Mouse (Mus musculus) forebrain, embryonic 14.5 days (tissue): ENCODE results near the gene Foxc2. TPM values are rescaled to one million over a fixed set of nuclear protein-coding genes. Genes with fewer than 3 reads are reported as not detected.
"Not testable (repeated sequence)": the region's sequence is repeated elsewhere in the genome, so short reads cannot be mapped to it uniquely, and the experiment has no call there.

Source experiments
- ATAC-seq: fragments of 200-750 bp; cut with Nextera tagmentation; 2 replicates; pipeline ENCODE4 v1.8.0; 2017; ENCODE audit warnings: mild to moderate bottlenecking, moderate library complexity
- DNase-seq: peaks from one replicate; pipeline ENCODE4 v3.0.0-alpha.2; 2015; ENCODE audit warnings: low spot score
- H3K27ac ChIP-seq: fragments of 300-500 bp; sonication (generic); 2 replicates; pipeline ENCODE4 v1.5.1; 2014; ENCODE audit warnings: low read depth, mild to moderate bottlenecking, control low read depth, low read length, moderate library complexity
- H3K27me3 ChIP-seq: fragments of 300-500 bp; sonication (generic); replicated peaks from 2 replicates; pipeline ENCODE4 v1.6.1; 2014; ENCODE audit warnings: low read length, control low read depth, mixed read lengths; ENCODE audit not compliant: control insufficient read depth, insufficient read depth
- H3K36me3 ChIP-seq: fragments of 300-500 bp; sonication (generic); 2 replicates; pipeline ENCODE4 v1.6.1; 2014; ENCODE audit warnings: low read length, control low read depth; ENCODE audit not compliant: control insufficient read depth, insufficient read depth
- H3K4me1 ChIP-seq: fragments of 300-500 bp; sonication (generic); 2 replicates; pipeline ENCODE4 v1.6.1; 2014; ENCODE audit warnings: antibody characterized with exemption, low read length, control low read depth; ENCODE audit not compliant: control insufficient read depth, insufficient read depth
- H3K4me2 ChIP-seq: fragments of 300-500 bp; sonication (generic); 2 replicates; pipeline ENCODE4 v1.6.1; 2014; ENCODE audit warnings: mild to moderate bottlenecking, control low read depth, low read length
- H3K4me3 ChIP-seq: fragments of 300-500 bp; sonication (generic); 2 replicates; pipeline ENCODE4 v1.5.1; 2014; ENCODE audit warnings: low read depth, low read length, control low read depth
- H3K9ac ChIP-seq: fragments of 300-500 bp; sonication (generic); 2 replicates; pipeline ENCODE4 v1.6.1; 2014; ENCODE audit warnings: mild to moderate bottlenecking, low read length, control low read depth, moderate library complexity
- H3K9me3 ChIP-seq: fragments of 300-500 bp; sonication (generic); replicated peaks from 2 replicates; pipeline ENCODE4 v1.6.1; 2016; ENCODE audit warnings: low read length, control low read depth, mixed read lengths; ENCODE audit not compliant: control insufficient read depth
- WGBS: fragments of 180-500 bp; shearing (Covaris S2); extraction: QIAGEN DNeasy Blood & Tissue Kit; methylation state at CpG from one replicate; pipeline ENCODE4 v1.1.7; 2014; 5-methylcytosine and 5-hydroxymethylcytosine counted together
- polyA plus RNA-seq: library from polyadenylated mRNA; unstranded; fragments of >200 nt; fragmentation: Nextera tagmentation; extraction: Ambion mirVana; gene quantifications from 2 replicates; pipeline ENCODE4 v1.2.1, GENCODE M21; 2014

Gene Foxc2
- polyA plus RNA-seq, 1 experiment from 2014 or later, result 1.1 TPM

GRCm38 (mm10) chr8:121128531-121129264, 12.7 kb downstream of the Foxc2 start:
- Histone ChIP-seq H3K9me3 (no peaks in the 10 kb centered on the region), H3K4me1 (no peaks in the 10 kb centered on the region), H3K9ac (no peak overlapping the region), H3K4me3 (no peak overlapping the region), H3K27ac (no peak overlapping the region), H3K4me2 (0 out of 2 replicates have a peak overlapping the region, but pooled peaks have one; percentile 5), H3K36me3 (no peaks in the 10 kb centered on the region), H3K27me3 (peaks cover 81% of the 10 kb centered on the region)
- under 1% methylated on average over 55 of the region's 55 CpGs for WGBS
- no peak for DNase-seq
- no peak for ATAC-seq

DNA sequence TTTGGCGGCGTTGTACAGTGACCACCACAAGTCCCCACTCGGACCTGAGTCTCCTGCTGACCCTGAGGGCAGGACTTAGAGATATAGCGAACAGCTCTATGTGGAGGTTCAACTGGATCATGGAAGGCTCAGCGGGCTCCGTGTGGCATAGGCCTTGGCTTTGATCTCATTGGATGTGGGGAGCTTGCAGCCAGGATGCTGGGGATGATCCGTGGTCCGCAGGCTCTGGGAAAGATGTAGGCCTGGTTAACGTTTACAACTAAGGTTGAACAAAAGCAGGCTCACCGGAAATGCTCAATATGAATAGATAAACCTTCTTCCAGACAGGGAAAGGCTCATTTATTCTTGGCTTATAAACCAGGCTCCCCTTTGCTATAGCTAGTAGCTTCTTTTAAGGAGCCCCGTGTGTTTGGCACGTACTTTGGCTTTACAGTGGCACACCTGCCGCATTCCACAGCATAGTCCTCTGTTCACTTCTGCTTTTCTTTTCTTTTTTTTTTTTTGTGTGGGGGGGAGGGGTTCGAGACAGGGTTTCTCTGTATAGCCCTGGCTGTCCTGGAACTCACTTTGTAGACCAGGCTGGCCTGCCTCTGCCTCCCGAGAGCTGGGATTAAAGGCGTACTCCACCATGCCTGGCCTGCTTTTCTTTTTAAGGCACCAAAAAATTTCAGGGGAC, 13.4 kb downstream of the Foxc2 start:
- no peak for ATAC-seq

DNA sequence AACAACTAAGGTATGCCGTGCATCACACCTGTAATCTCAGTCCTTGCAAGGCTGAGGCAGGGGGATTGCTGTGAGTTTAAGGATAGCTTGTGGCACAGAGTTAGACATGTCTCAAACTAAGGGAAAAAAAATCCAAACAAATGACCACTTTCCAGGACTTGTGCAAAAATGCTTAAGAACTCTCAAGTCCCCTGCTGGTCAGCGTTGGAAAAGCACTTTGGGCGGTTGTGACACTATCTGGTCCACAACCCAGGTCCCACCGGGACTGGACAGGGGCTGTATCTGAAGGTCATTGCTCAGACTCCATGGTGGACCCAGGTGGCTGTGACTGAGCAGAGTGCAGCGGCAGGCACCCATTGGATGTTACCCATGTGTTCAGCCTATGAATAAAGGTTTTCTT, 14.6 kb downstream of the Foxc2 start:
- peaks cover 65% of the 10 kb centered on the region for H3K27me3 ChIP-seq
- no peaks in the 10 kb centered on the region for H3K36me3 ChIP-seq
- WGBS, result 33% methylated on average over 5 of the region's 5 CpGs
- H3K9me3 ChIP-seq, result no peaks in the 10 kb centered on the region
- no peak overlapping the region for H3K27ac ChIP-seq
- no peak for DNase-seq
- H3K4me2 ChIP-seq, result no peak overlapping the region
- no peak for ATAC-seq
- H3K4me1 ChIP-seq, result no peaks in the 10 kb centered on the region
- no peak overlapping the region for H3K9ac ChIP-seq
- H3K4me3 ChIP-seq, result no peak overlapping the region

More for the DNA sequence above, 13.4 kb downstream of the Foxc2 start:
- no peaks in the 10 kb centered on the region for H3K36me3 ChIP-seq
- no peak overlapping the region for H3K4me2 ChIP-seq
- WGBS, result 10% methylated on average over 16 of the region's 16 CpGs
- H3K9me3 ChIP-seq, result no peaks in the 10 kb centered on the region
- no peak overlapping the region for H3K9ac ChIP-seq
- H3K27ac ChIP-seq, result no peak overlapping the region
- peaks cover 76% of the 10 kb centered on the region for H3K27me3 ChIP-seq
- no peaks in the 10 kb centered on the region for H3K4me1 ChIP-seq
- no peak for DNase-seq
- H3K4me3 ChIP-seq, result no peak overlapping the region

DNA sequence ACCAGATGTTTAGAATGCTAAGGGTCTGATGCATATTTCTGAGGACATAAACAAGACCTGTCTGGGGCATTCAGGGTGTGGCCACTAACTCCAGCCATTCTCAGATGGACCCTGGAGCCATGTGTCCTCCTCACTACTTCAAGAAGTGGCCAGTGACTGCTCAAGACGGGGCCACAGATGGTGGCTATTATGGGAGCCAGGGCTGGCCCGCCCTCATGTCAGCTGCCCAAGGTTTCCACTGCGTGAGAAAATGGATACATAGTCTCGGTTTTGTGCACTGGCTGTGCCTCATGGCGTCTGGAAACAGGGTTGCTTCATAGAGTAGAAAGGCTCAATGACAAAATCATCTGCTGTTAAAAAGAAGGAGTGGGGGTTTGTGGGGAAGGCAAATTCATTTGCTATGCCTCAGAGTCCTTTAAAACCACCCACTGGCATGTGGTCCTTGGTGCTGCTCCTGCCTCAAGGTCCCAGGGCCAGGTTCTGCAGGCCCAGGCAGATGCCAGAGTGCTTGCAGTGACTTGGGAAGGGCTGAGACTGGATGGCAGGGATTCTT, 17.1 kb downstream of the Foxc2 start:
- H3K36me3 ChIP-seq, result no peaks in the 10 kb centered on the region
- no peak overlapping the region for H3K9ac ChIP-seq
- no peaks in the 10 kb centered on the region; the same call in 1 of the 2 replicates for H3K9me3 ChIP-seq
- DNase-seq, result no peak
- no peak overlapping the region for H3K4me3 ChIP-seq
- no peak overlapping the region for H3K4me2 ChIP-seq
- H3K4me1 ChIP-seq, result no peaks in the 10 kb centered on the region
- H3K27me3 ChIP-seq, result peaks cover 39% of the 10 kb centered on the region
- 67% methylated on average over 5 of the region's 5 CpGs for WGBS
- no peak overlapping the region for H3K27ac ChIP-seq
- no peak for ATAC-seq

DNA sequence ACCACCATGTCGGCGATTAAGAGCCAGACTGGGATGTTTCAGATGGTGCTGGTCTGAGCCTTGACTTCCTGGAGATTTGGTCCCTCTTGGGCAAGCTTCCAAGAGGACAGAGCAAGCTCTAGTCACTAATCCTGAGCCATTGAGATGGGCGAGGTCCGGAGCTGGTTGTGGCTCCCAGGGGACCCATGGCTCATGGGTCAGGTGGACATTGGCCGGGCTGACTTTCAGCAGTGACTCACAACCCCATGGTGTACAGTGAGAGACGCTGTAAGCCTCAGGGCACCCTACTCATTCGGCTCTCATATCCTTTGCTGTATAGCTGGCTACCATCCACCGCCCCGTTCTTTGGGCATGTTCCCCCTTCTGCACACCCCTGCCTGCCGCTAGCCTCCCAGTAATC, 18.1 kb downstream of the Foxc2 start:
- ATAC-seq (no peak), DNase-seq (no peak)
- H3K9me3 ChIP-seq, result no peaks in the 10 kb centered on the region; the same call in 1 of the 2 replicates
- no peak overlapping the region for H3K4me2 ChIP-seq
- 88% methylated on average over 10 of the region's 10 CpGs for WGBS
- peaks cover 29% of the 10 kb centered on the region for H3K27me3 ChIP-seq
- H3K36me3 ChIP-seq, result no peaks in the 10 kb centered on the region
- H3K4me1 ChIP-seq, result no peaks in the 10 kb centered on the region
- H3K27ac ChIP-seq, result no peak overlapping the region
- no peak overlapping the region for H3K4me3 ChIP-seq
- no peak overlapping the region for H3K9ac ChIP-seq

DNA sequence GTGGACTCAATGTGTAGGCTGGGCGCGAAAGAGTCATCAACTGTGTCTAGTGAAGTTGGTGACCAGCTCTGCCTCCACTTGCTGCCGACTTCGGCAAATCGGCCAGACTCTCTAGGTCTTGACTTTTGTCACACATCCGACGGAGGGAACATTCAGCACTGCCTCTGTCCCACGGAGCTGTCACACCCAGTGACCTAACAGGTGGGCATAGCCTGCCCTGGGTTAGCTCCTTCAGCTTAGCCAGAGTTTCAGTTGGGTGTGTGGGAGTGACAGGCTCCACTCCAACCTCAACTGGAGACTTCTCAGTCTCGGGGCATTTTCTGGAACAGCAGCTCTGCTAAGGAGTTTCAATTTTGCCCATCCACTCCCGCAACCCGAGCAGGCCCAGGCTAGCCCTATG, 18.5 kb downstream of the Foxc2 start:
- Histone ChIP-seq H3K4me2 (no peak overlapping the region), H3K27ac (no peak overlapping the region), H3K9me3 (no peaks in the 10 kb centered on the region; the same call in 1 of the 2 replicates), H3K27me3 (peaks cover 25% of the 10 kb centered on the region), H3K4me1 (no peaks in the 10 kb centered on the region), H3K4me3 (no peak overlapping the region), H3K9ac (no peak overlapping the region), H3K36me3 (no peaks in the 10 kb centered on the region)
- 86% methylated on average over 11 of the region's 11 CpGs for WGBS
- DNase-seq (no peak), ATAC-seq (no peak)

- H3K4me2 ChIP-seq, result no peak overlapping the region
- 86% methylated on average over 6 of the region's 6 CpGs for WGBS
- H3K27me3 ChIP-seq, result peaks cover 6% of the 10 kb centered on the region
- H3K4me3 ChIP-seq, result no peak overlapping the region
- no peaks in the 10 kb centered on the region for H3K36me3 ChIP-seq
- H3K27ac ChIP-seq, result no peak overlapping the region
- DNase-seq (no peak), ATAC-seq (no peak)
- no peaks in the 10 kb centered on the region; the same call in 1 of the 2 replicates for H3K9me3 ChIP-seq
- H3K9ac ChIP-seq, result no peak overlapping the region
- no peaks in the 10 kb centered on the region for H3K4me1 ChIP-seq
Observed at GRCm38 (mm10) chr8:121136856-121137255, 20.9 kb downstream of the Foxc2 start.

GRCm38 (mm10) chr8:121145457-121146134, 29.6 kb downstream of the Foxc2 start:
- H3K4me3 ChIP-seq, H3K36me3 ChIP-seq, H3K9ac ChIP-seq, ATAC-seq, H3K27me3 ChIP-seq, H3K4me2 ChIP-seq, DNase-seq, H3K27ac ChIP-seq, H3K9me3 ChIP-seq, H3K4me1 ChIP-seq: not testable (repeated sequence)
- 73% methylated on average over 4 of the region's 6 CpGs for WGBS
